Mouse (Mus musculus) colon, adult 2 months (tissue): ENCODE measurements around the gene Olfr983. TPM values are rescaled to one million over a fixed set of nuclear protein-coding genes. Genes with fewer than 3 reads are reported as not detected.

ENCODE experiments used
- polyA plus RNA-seq: library from polyadenylated mRNA; depleted of rRNA; stranded (reverse); fragments of >200 nt; gene quantifications from 2 replicates; pipeline ENCODE4 v1.2.3, GENCODE M21; 2012; rRNA removed

The Olfr983 gene
- polyA plus RNA-seq: not detected in 2 replicates

DNA sequence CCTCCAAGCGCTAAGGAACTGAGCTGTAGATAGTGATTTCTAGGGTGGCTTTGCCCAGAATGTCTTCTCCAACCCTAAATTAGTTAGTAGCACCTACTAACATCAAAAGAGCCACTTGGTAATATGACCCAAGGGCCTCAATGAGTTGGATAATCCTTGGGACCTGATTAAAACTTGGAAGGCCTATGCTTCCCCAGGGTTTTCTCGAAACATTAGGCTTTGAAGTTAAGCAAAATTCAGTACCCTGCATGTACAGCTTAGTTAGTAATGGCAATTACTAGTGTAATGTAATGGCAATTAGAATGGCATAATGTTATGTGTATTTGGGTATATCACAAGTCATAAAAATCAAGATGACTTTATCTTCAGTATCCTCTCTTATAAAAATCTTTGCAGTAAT lies at the start of gene Olfr983:
TSS of gene Olfr983 (minus strand) at position 101 of the 400 bp plus-strand sequence.

GRCm38 (mm10) chr9:40130084-40130483 lies 36.7 kb upstream of the Olfr983 start, which contains the start of gene Olfr985:
Gene Olfr985, minus strand, starts transcription at chr9:40130184.

DNA sequence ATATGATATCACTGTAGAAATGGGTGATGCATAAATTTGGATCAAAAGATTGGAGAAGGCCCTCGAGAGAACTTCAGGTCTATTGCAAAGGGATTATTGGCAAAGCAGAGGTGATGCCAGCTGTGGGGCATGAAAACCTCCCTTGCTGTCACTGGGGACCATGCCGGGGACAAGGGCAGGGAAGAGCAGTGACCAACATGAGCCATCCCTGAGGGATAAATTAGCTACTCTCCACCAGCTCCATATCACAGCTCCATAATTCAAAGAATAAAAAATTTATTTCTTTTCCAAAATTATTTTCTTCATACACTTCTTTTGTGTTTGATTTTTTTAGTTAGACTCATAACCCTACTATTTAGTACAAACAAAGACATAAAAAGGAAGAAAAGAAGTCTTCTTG lies 20.7 kb upstream of the Olfr983 start, which contains the start of gene Olfr984:
TSS of gene Olfr984 (minus strand) at position 101 of the 400 bp plus-strand sequence.

DNA sequence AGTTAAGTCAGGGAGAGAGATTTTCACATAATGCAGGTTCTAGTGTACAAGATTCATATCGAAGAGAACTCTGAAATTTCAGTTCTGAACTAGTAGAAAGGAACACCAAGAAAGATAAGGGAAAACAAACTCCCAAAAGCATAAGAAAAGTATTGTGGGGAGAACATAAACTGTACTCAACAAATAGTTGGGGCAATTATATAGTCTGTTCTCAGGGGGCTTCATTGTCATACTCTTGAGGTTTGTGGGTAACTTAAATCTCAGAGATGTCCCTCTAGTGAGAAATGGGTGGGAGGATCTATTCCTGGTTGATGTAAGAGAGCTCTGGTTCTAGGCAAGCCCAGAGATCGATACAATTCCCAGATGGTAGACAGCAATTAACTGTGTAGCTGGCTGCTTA lies 19.9 kb downstream of the Olfr983 start, which contains the start of gene Olfr982:
TSS of gene Olfr982 (plus strand) at position 301 of the 400 bp plus-strand sequence.

Other genes with a start within 250 kb of the Olfr983 start
- not detected in 2 replicates for gene Olfr972, start 227.2 kb downstream of the Olfr983 start, polyA plus RNA-seq
- not detected in 2 replicates for gene Olfr229, start 186.3 kb downstream of the Olfr983 start, polyA plus RNA-seq
- not detected in 2 replicates for gene Olfr974, start 156.1 kb downstream of the Olfr983 start, polyA plus RNA-seq
- gene Olfr975, start 141.5 kb downstream of the Olfr983 start, polyA plus RNA-seq: not detected in 2 replicates
- gene Olfr976, start 132.5 kb downstream of the Olfr983 start, polyA plus RNA-seq: not detected in 2 replicates
- gene Olfr978, start 101.5 kb downstream of the Olfr983 start, polyA plus RNA-seq: not detected in 2 replicates
- not detected in 2 replicates for gene Olfr979, start 90.1 kb downstream of the Olfr983 start, polyA plus RNA-seq
- gene Olfr980, start 84.0 kb downstream of the Olfr983 start, polyA plus RNA-seq: not detected in 2 replicates
- gene Olfr981, start 72.1 kb downstream of the Olfr983 start, polyA plus RNA-seq: not detected in 2 replicates
- not detected in 2 replicates for gene Olfr982, start 19.8 kb downstream of the Olfr983 start, polyA plus RNA-seq
- gene Olfr984, start 20.6 kb upstream of the Olfr983 start, polyA plus RNA-seq: not detected in 2 replicates
- not detected in 2 replicates for gene Olfr985, start 36.6 kb upstream of the Olfr983 start, polyA plus RNA-seq
- not detected in 2 replicates for gene Tmem225, start 54.5 kb upstream of the Olfr983 start, polyA plus RNA-seq
- not detected in 2 replicates for gene Olfr986, start 87.3 kb upstream of the Olfr983 start, polyA plus RNA-seq
- 0.56 and 0.58 TPM in 2 replicates for gene Zfp202, start 98.7 kb upstream of the Olfr983 start, polyA plus RNA-seq
- 0.37 and 0.62 TPM in 2 replicates for gene Scn3b, start 175.6 kb upstream of the Olfr983 start, polyA plus RNA-seq